Mouse (Mus musculus) lung, adult 2 months (tissue): ENCODE results near the gene Cdipt.

Experiments
- CTCF ChIP-seq: fragments of 200-500 bp; IDR thresholded peaks from 2 replicates; pipeline ENCODE4 v1.5.1; 2011; ENCODE audit warnings: mild to moderate bottlenecking, low read length, control low read depth; ENCODE audit not compliant: insufficient read depth
- POLR2A ChIP-seq: fragments of 200-500 bp; IDR thresholded peaks from 2 replicates; pipeline ENCODE4 v1.6.1; 2011; ENCODE audit warnings: low read depth, mild to moderate bottlenecking, control low read depth, low read length, borderline replicate concordance; ENCODE audit errors: extremely low read depth

DNA sequence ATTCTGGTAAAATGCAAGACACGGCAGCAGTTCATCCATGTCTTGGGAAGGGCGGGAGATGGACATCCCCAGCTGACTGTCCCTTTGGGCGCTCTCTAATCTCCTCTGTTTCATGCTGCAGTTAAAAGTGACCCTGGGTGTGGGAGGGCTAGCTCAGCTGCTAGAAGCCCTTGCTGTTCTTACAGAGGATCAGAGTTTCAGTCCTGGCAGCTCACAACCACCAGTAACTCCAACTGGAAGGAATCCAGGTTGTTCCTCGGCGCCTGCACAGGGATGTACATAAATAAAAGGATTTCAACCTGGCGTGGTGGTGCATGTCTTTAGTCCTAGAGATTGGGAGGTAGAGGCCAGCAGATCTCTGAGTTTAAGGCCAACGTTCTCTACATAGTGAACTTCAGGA is 7.4 kb downstream of the Cdipt start:
- no peak for TF ChIP-seq CTCF
- no peak for TF ChIP-seq POLR2A
